Mouse (Mus musculus) lung, postnatal 0 days (tissue): ENCODE results near the gene Ncor2.

Source experiments
- CTCF ChIP-seq: IDR thresholded peaks from 2 replicates; pipeline ENCODE4 v1.5.1; 2016; ENCODE audit warnings: antibody characterized with exemption, mild to moderate bottlenecking
- EP300 ChIP-seq: IDR thresholded peaks from 2 replicates; pipeline ENCODE4 v1.6.1; 2016; ENCODE audit warnings: antibody characterized with exemption, mild to moderate bottlenecking, control low read depth

DNA sequence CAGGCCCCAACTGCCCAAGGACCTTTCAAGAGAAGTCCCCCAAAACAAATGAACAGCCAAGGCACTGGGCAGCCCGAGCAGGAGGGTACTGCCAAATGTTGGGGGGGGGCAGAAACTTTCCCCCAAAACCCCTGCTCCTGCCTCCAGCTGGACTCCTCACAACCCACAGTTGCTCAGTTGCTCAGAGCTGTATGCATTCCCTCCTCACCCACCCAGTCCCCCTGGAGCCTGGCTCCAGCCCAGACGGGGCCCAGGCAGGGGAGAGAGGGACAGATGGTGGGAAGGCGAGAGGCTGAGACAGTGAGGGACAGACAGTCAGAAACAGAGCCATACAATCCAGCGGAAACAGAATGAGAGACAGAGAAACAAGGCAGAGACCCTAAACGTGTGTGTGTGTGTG is 66.0 kb downstream of the Ncor2 start:
- TF ChIP-seq EP300 (no peak), CTCF (no peak)
